Mouse (Mus musculus) frontal cortex, adult (tissue): ENCODE results near the gene Nbea.

ENCODE experiments used
- ATAC-seq: cut with Nextera tagmentation; 2 replicates; pipeline ENCODE4 v1.9.2; 2017; ENCODE audit warnings: mild to moderate bottlenecking, moderate library complexity, mixed read lengths; ENCODE audit not compliant: low TSS enrichment

Nbea gene

GRCm38 (mm10) chr3:55784101-55784500 lies 399.4 kb downstream of the Nbea start:
- ATAC-seq: no peak

GRCm38 (mm10) chr3:55783171-55784081 lies 400.1 kb downstream of the Nbea start:
- ATAC-seq: no peak

- no peak for ATAC-seq
Measured at GRCm38 (mm10) chr3:55782771-55783170, 400.7 kb downstream of the Nbea start.

- ATAC-seq: no peak
Measured at GRCm38 (mm10) chr3:55782056-55782687, 401.3 kb downstream of the Nbea start, which contains the start of gene Mab21l1. Gene Mab21l1 (plus strand): TSS chr3:55782510.

- ATAC-seq: no peak
Measured at GRCm38 (mm10) chr3:55781429-55782055, 402.0 kb downstream of the Nbea start.

- ATAC-seq: peak; percentile 62
Measured at GRCm38 (mm10) chr3:55780120-55781070, 403.1 kb downstream of the Nbea start.

- ATAC-seq: no peak
Measured at GRCm38 (mm10) chr3:55778764-55779730, 404.5 kb downstream of the Nbea start.

- no peak for ATAC-seq
Measured at GRCm38 (mm10) chr3:55777501-55777900, 406.0 kb downstream of the Nbea start.

GRCm38 (mm10) chr3:55775753-55776152 lies 407.7 kb downstream of the Nbea start:
- ATAC-seq: no peak

GRCm38 (mm10) chr3:55775245-55775644 lies 408.3 kb downstream of the Nbea start:
- ATAC-seq: no peak

- no peak for ATAC-seq
Measured at GRCm38 (mm10) chr3:55774203-55774602, 409.3 kb downstream of the Nbea start.

- no peak for ATAC-seq
Measured at GRCm38 (mm10) chr3:55769308-55769707, 414.2 kb downstream of the Nbea start.

GRCm38 (mm10) chr3:55768654-55769053 lies 414.8 kb downstream of the Nbea start:
- no peak for ATAC-seq

GRCm38 (mm10) chr3:55763591-55763990 lies 419.9 kb downstream of the Nbea start:
- no peak for ATAC-seq

- ATAC-seq: no peak
Measured at GRCm38 (mm10) chr3:55758297-55758696, 425.2 kb downstream of the Nbea start.

- ATAC-seq: 0 out of 2 replicates have a peak, but pooled peaks have one; percentile 21
Measured at GRCm38 (mm10) chr3:55756602-55757190, 426.8 kb downstream of the Nbea start.

- peak; percentile 9; the same call in 1 of the 2 replicates for ATAC-seq
Measured at GRCm38 (mm10) chr3:55755805-55756601, 427.5 kb downstream of the Nbea start.

GRCm38 (mm10) chr3:55754981-55755608 lies 428.4 kb downstream of the Nbea start:
- ATAC-seq: peak; percentile 29; the same call in 1 of the 2 replicates
